Mouse (Mus musculus) MEL (cell line): ENCODE measurements around the gene Csn1s2b. TPM values are rescaled to one million over a fixed set of nuclear protein-coding genes. Genes with fewer than 3 reads are reported as not detected.

Source experiments
- DNase-seq: peaks from one replicate; pipeline ENCODE4 v3.0.0; 2011; ENCODE audit warnings: low read depth, low spot score
- H3K27ac ChIP-seq: 2 replicates; pipeline ENCODE4 v1.5.1; 2012; ENCODE audit warnings: low read depth, mild to moderate bottlenecking, control low read depth, low read length, moderate library complexity; ENCODE audit not compliant: control insufficient read depth
- H3K27me3 ChIP-seq, 2 experiments: fragments of 150-350 bp in 1 of 2; sonication (generic) in 1 of 2; 2 replicates each; pipeline ENCODE4 v1.6.1; 2012; ENCODE audit warnings: low read length in 2 of 2, mild to moderate bottlenecking in 2 of 2, improper control_type of control experiment in 1 of 2, moderate library complexity in 1 of 2; ENCODE audit not compliant: insufficient read depth in 2 of 2, control insufficient read depth in 1 of 2
- H3K36me3 ChIP-seq, 2 experiments: 2 replicates each; pipeline ENCODE4 v1.6.1; 2012 to 2014; ENCODE audit warnings: low read length in 2 of 2, improper control_type of control experiment in 1 of 2, inconsistent platforms in 1 of 2, mild to moderate bottlenecking in 1 of 2; ENCODE audit not compliant: insufficient read depth in 2 of 2, control insufficient read depth in 1 of 2
- H3K4me1 ChIP-seq, 2 experiments: fragments of 150-350 bp in 1 of 2; sonication (generic) in 1 of 2; 2 replicates each; pipeline ENCODE4 v1.6.1; 2012; ENCODE audit warnings: low read length in 2 of 2, improper control_type of control experiment in 1 of 2, mild to moderate bottlenecking in 1 of 2; ENCODE audit not compliant: insufficient read depth in 2 of 2, control insufficient read depth in 1 of 2
- H3K4me3 ChIP-seq, 2 experiments: fragments of 150-350 bp in 1 of 2; sonication (generic) in 1 of 2; 2 replicates each; pipeline ENCODE4 v1.5.1; 2012; ENCODE audit warnings: low read depth in 2 of 2, low read length in 2 of 2, mild to moderate bottlenecking in 2 of 2, moderate library complexity in 2 of 2, control low read depth in 1 of 2, improper control_type of control experiment in 1 of 2; ENCODE audit not compliant: control insufficient read depth in 1 of 2, insufficient read depth in 1 of 2
- H3K79me2 ChIP-seq: 2 replicates; pipeline ENCODE4 v1.6.1; 2012; ENCODE audit warnings: mild to moderate bottlenecking, low read length, moderate library complexity; ENCODE audit not compliant: control insufficient read depth, poor library complexity, insufficient read depth
- H3K9ac ChIP-seq: 2 replicates; pipeline ENCODE4 v1.6.1; 2012; ENCODE audit warnings: low read depth, mild to moderate bottlenecking, control low read depth, low read length, moderate library complexity; ENCODE audit not compliant: control insufficient read depth, poor library complexity, severe bottlenecking
- H3K9me3 ChIP-seq: fragments of 150-350 bp; sonication (generic); replicated peaks from 2 replicates; pipeline ENCODE4 v1.6.1; 2012; ENCODE audit warnings: mild to moderate bottlenecking, low read length, improper control_type of control experiment, moderate library complexity; ENCODE audit not compliant: insufficient read depth
- CHD1 ChIP-seq: IDR thresholded peaks from 2 replicates; pipeline ENCODE4 v1.6.1; 2012; ENCODE audit warnings: low read depth, mild to moderate bottlenecking, inconsistent platforms, low read length, improper control_type of control experiment
- CTCF ChIP-seq, 3 experiments: IDR thresholded peaks in 2 of 3; conservative IDR thresholded peaks in 1 of 3; 2 replicates each; pipeline ENCODE4 v1.5.1; 2011 to 2012; ENCODE audit warnings: low read length in 3 of 3, low read depth in 2 of 3, mild to moderate bottlenecking in 2 of 3, improper control_type of control experiment in 1 of 3, inconsistent platforms in 1 of 3, mixed read lengths in 1 of 3, moderate library complexity in 1 of 3; ENCODE audit not compliant: control insufficient read depth in 1 of 3, insufficient read depth in 1 of 3, poor library complexity in 1 of 3, severe bottlenecking in 1 of 3
- EP300 ChIP-seq, 2 experiments: IDR thresholded peaks; 2 replicates each; pipeline ENCODE4 v1.6.1; 2011; ENCODE audit warnings: improper control_type of control experiment in 2 of 2, low read length in 2 of 2, low read depth in 1 of 2, mild to moderate bottlenecking in 1 of 2
- ETS1 ChIP-seq: IDR thresholded peaks from 2 replicates; pipeline ENCODE4 v1.6.1; 2012; ENCODE audit warnings: low read depth, mild to moderate bottlenecking, inconsistent platforms, low read length, improper control_type of control experiment, moderate library complexity
- GABPA ChIP-seq: IDR thresholded peaks from 2 replicates; pipeline ENCODE4 v1.6.1; 2012; ENCODE audit warnings: low read depth, mild to moderate bottlenecking, inconsistent platforms, low read length, improper control_type of control experiment, moderate library complexity
- GATA1 ChIP-seq: IDR thresholded peaks from 2 replicates; pipeline ENCODE4 v1.6.1; 2011; ENCODE audit warnings: low read depth, low read length, improper control_type of control experiment
- MAFK ChIP-seq: IDR thresholded peaks from 2 replicates; pipeline ENCODE4 v1.6.1; 2011; ENCODE audit warnings: low read depth, mild to moderate bottlenecking, low read length, improper control_type of control experiment, borderline replicate concordance
- MEF2A ChIP-seq: IDR thresholded peaks from 2 replicates; pipeline ENCODE4 v1.6.1; 2014; ENCODE audit warnings: low read depth, mild to moderate bottlenecking, inconsistent platforms, low read length, improper control_type of control experiment; ENCODE audit not compliant: poor library complexity, insufficient replicate concordance, severe bottlenecking; ENCODE audit errors: extremely low read depth
- POLR2A ChIP-seq, 2 experiments: IDR thresholded peaks; 2 replicates each; pipeline ENCODE4 v1.6.1; 2011 to 2012; ENCODE audit warnings: low read length in 2 of 2, mild to moderate bottlenecking in 2 of 2, control low read depth in 1 of 2, improper control_type of control experiment in 1 of 2, low read depth in 1 of 2, moderate library complexity in 1 of 2; ENCODE audit not compliant: control insufficient read depth in 1 of 2, insufficient read depth in 1 of 2, poor library complexity in 1 of 2
- POLR2AphosphoS5 ChIP-seq: IDR thresholded peaks from 2 replicates; pipeline ENCODE4 v1.6.1; 2012; ENCODE audit warnings: low read depth, borderline replicate concordance, mild to moderate bottlenecking, inconsistent platforms, low read length, moderate library complexity, mixed read lengths
- SIN3A ChIP-seq: IDR thresholded peaks from 2 replicates; pipeline ENCODE4 v1.6.1; 2012; ENCODE audit warnings: low read length, improper control_type of control experiment, inconsistent platforms
- SMC3 ChIP-seq: IDR thresholded peaks from 2 replicates; pipeline ENCODE4 v1.6.1; 2011; ENCODE audit warnings: low read depth, low read length, improper control_type of control experiment
- TBP ChIP-seq: IDR thresholded peaks from 2 replicates; pipeline ENCODE4 v1.8.0; 2011; ENCODE audit warnings: low read depth, low read length, improper control_type of control experiment
- TCF12 ChIP-seq: IDR thresholded peaks from 2 replicates; pipeline ENCODE4 v1.6.1; 2014; ENCODE audit warnings: low read depth, mild to moderate bottlenecking, inconsistent platforms, low read length, improper control_type of control experiment, moderate library complexity
- UBTF ChIP-seq: IDR thresholded peaks from 2 replicates; pipeline ENCODE4 v1.6.1; 2012; ENCODE audit warnings: low read depth, mild to moderate bottlenecking, inconsistent platforms, low read length, improper control_type of control experiment, moderate library complexity, borderline replicate concordance; ENCODE audit not compliant: insufficient read depth
- USF1 ChIP-seq: IDR thresholded peaks from 2 replicates; pipeline ENCODE4 v1.6.1; 2014; ENCODE audit warnings: low read depth, mild to moderate bottlenecking, inconsistent platforms, low read length, improper control_type of control experiment, moderate library complexity
- USF2 ChIP-seq, 2 experiments: IDR thresholded peaks; 2 replicates each; pipeline ENCODE4 v1.6.1; 2011 to 2012; ENCODE audit warnings: improper control_type of control experiment in 2 of 2, low read length in 2 of 2, borderline replicate concordance in 1 of 2, inconsistent platforms in 1 of 2, low read depth in 1 of 2, mild to moderate bottlenecking in 1 of 2; ENCODE audit not compliant: insufficient read depth in 1 of 2
- ZC3H11A ChIP-seq: IDR thresholded peaks from 2 replicates; pipeline ENCODE4 v1.6.1; 2012; ENCODE audit warnings: low read depth, mild to moderate bottlenecking, inconsistent platforms, low read length, improper control_type of control experiment
- ZMIZ1 ChIP-seq: IDR thresholded peaks from 2 replicates; pipeline ENCODE4 v1.6.1; 2012; ENCODE audit warnings: low read depth, mild to moderate bottlenecking, inconsistent platforms, low read length, improper control_type of control experiment, moderate library complexity
- ZNF384 ChIP-seq: IDR thresholded peaks from 2 replicates; pipeline ENCODE4 v1.6.1; 2012; ENCODE audit warnings: low read depth, mild to moderate bottlenecking, inconsistent platforms, low read length, improper control_type of control experiment
- polyA plus RNA-seq, 2 experiments: library from polyadenylated mRNA; stranded (reverse) in 1 of 2; unstranded in 1 of 2; fragments of >175 nt in 1 of 2; fragments of >200 nt in 1 of 2; gene quantifications; 2 replicates each; pipeline versions ENCODE4 v1.2.1 to v1.2.4; 2012; ENCODE audit warnings: low replicate concordance in 2 of 2, low read depth in 1 of 2; ENCODE audit not compliant: insufficient read length in 2 of 2, insufficient read depth in 1 of 2, missing spikeins in 1 of 2
- total RNA-seq: library from RNA; depleted of rRNA; stranded (reverse); fragments of 300-350 nt; gene quantifications from 2 replicates; pipeline ENCODE4 v1.2.3, GENCODE M21; 2012; rRNA removed

Csn1s2b gene
- total and polyA plus RNA-seq, 3 experiments = not detected

- TF ChIP-seq EP300 (IDR thresholded peaks at IDR 0.05; ENCODE audit: low read depth in 1 of 2, low read length in 2 of 2) = no peak
- TF ChIP-seq TCF12 = no peak
- no peak for TF ChIP-seq POLR2A (IDR thresholded peaks at IDR 0.05; ENCODE audit: control insufficient read depth in 1 of 2, insufficient read depth in 1 of 2, low read depth in 1 of 2, low read length in 2 of 2, poor library complexity in 1 of 2)
- no peak for TF ChIP-seq MAFK
- TF ChIP-seq CHD1 = no peak
- no peak for TF ChIP-seq CTCF (IDR thresholded peaks at IDR 0.05 in 2 of 3, conservative IDR thresholded peaks at IDR 0.05 in 1 of 3; ENCODE audit: control insufficient read depth in 1 of 3, insufficient read depth in 1 of 3, low read depth in 2 of 3, low read length in 3 of 3, poor library complexity in 1 of 3, severe bottlenecking in 1 of 3)
- TF ChIP-seq USF1 = no peak
- TF ChIP-seq UBTF = no peak
- no peak for TF ChIP-seq POLR2AphosphoS5
- no peak for TF ChIP-seq ZMIZ1
- no peak for TF ChIP-seq SIN3A
- TF ChIP-seq ZC3H11A = no peak
- no peak for TF ChIP-seq USF2 (IDR thresholded peaks at IDR 0.05; ENCODE audit: borderline replicate concordance in 1 of 2, insufficient read depth in 1 of 2, low read depth in 1 of 2, low read length in 2 of 2)
- no peak for TF ChIP-seq MEF2A
- no peak for TF ChIP-seq GATA1
- TF ChIP-seq TBP = no peak
- TF ChIP-seq ETS1 = no peak
- TF ChIP-seq GABPA = no peak
- TF ChIP-seq, all 39 proteins: peak for 0
- DNase-seq = no peak
- H3K27ac ChIP-seq = no peak overlapping the region
- H3K9ac ChIP-seq = no peak overlapping the region
- no peaks in the 10 kb centered on the region for H3K79me2 ChIP-seq
- no peak overlapping the region for H3K4me3 ChIP-seq
- no peaks in the 10 kb centered on the region for H3K9me3 ChIP-seq
- no peaks in the 10 kb centered on the region for H3K36me3 ChIP-seq
- H3K4me1 ChIP-seq = no peaks in the 10 kb centered on the region
- no peaks in the 10 kb centered on the region for H3K27me3 ChIP-seq
Observed at GRCm38 (mm10) chr5:87870084-87870483, 62.2 kb downstream of the Csn1s2b start.

GRCm38 (mm10) chr5:87871423-87871822, 63.5 kb downstream of the Csn1s2b start:
- Histone ChIP-seq H3K9me3 (no peaks in the 10 kb centered on the region), H3K36me3 (no peaks in the 10 kb centered on the region), H3K27me3 (no peaks in the 10 kb centered on the region), H3K4me1 (no peaks in the 10 kb centered on the region), H3K27ac (no peak overlapping the region), H3K4me3 (no peak overlapping the region), H3K79me2 (no peaks in the 10 kb centered on the region), H3K9ac (no peak overlapping the region)
- TF ChIP-seq ZNF384 (no peak), CTCF (IDR thresholded peaks at IDR 0.05 in 2 of 3, conservative IDR thresholded peaks at IDR 0.05 in 1 of 3; ENCODE audit: control insufficient read depth in 1 of 3, insufficient read depth in 1 of 3, low read depth in 2 of 3, low read length in 3 of 3, poor library complexity in 1 of 3, severe bottlenecking in 1 of 3) (peak; percentile 38 to 56 (median 39); a peak in 5 of 6 replicates), SMC3 (peak; percentile 25)
- DNase-seq = peak; percentile 4

Other genes starting within 250 kb of the Csn1s2b start
- not detected in 2 replicates for gene Sult1d1, start 239.1 kb upstream of the Csn1s2b start, total RNA-seq
- gene Sult1d1, start 239.1 kb upstream of the Csn1s2b start, polyA plus RNA-seq = not detected
- gene Sult1e1, start 216.5 kb upstream of the Csn1s2b start, total RNA-seq = not detected in 2 replicates
- not detected for gene Sult1e1, start 216.5 kb upstream of the Csn1s2b start, polyA plus RNA-seq
- not detected in 2 replicates for gene Csn1s1, start 141.9 kb upstream of the Csn1s2b start, total RNA-seq
- not detected for gene Csn1s1, start 141.9 kb upstream of the Csn1s2b start, polyA plus RNA-seq
- not detected in 2 replicates for gene Csn2, start 108.5 kb upstream of the Csn1s2b start, total RNA-seq
- not detected for gene Csn2, start 108.5 kb upstream of the Csn1s2b start, polyA plus RNA-seq
- not detected in 2 replicates for gene Csn1s2a, start 33.5 kb upstream of the Csn1s2b start, total RNA-seq
- not detected for gene Csn1s2a, start 33.5 kb upstream of the Csn1s2b start, polyA plus RNA-seq
- gene Prr27, start 17.6 kb downstream of the Csn1s2b start, total RNA-seq = not detected in 2 replicates
- gene Prr27, start 17.6 kb downstream of the Csn1s2b start, polyA plus RNA-seq = not detected
- gene Odam, start 76.9 kb downstream of the Csn1s2b start, total RNA-seq = not detected in 2 replicates
- not detected for gene Odam, start 76.9 kb downstream of the Csn1s2b start, polyA plus RNA-seq
- not detected in 2 replicates for gene Csn3, start 117.5 kb downstream of the Csn1s2b start, total RNA-seq
- not detected for gene Csn3, start 117.5 kb downstream of the Csn1s2b start, polyA plus RNA-seq
- not detected in 2 replicates for gene 2310003L06Rik, start 161.4 kb downstream of the Csn1s2b start, total RNA-seq
- not detected for gene 2310003L06Rik, start 161.4 kb downstream of the Csn1s2b start, polyA plus RNA-seq
- gene Gm28434, start 161.4 kb downstream of the Csn1s2b start, total RNA-seq = not detected in 2 replicates
- gene Gm28434, start 161.4 kb downstream of the Csn1s2b start, polyA plus RNA-seq = not detected
- gene Cabs1, start 171.4 kb downstream of the Csn1s2b start, total RNA-seq = not detected in 2 replicates
- not detected for gene Cabs1, start 171.4 kb downstream of the Csn1s2b start, polyA plus RNA-seq
- gene Smr3a, start 194.5 kb downstream of the Csn1s2b start, total RNA-seq = not detected in 2 replicates
- gene Smr3a, start 194.5 kb downstream of the Csn1s2b start, polyA plus RNA-seq = not detected